Mouse (Mus musculus) ES-E14 (cell line): ENCODE results near the gene Tcp10c.
"Not testable (repeated sequence)": the region's sequence is repeated elsewhere in the genome, so short reads cannot be mapped to it uniquely, and the experiment has no call there.

Source experiments
- MAFK ChIP-seq: IDR thresholded peaks from 2 replicates; pipeline ENCODE4 v1.6.1; 2014; ENCODE audit warnings: mild to moderate bottlenecking, low read depth, low read length, inconsistent platforms; ENCODE audit not compliant: insufficient read depth
- ZC3H11A ChIP-seq: IDR thresholded peaks from 2 replicates; pipeline ENCODE4 v1.6.1; 2012; ENCODE audit warnings: low read depth, mild to moderate bottlenecking, inconsistent platforms, low read length, borderline replicate concordance
- ZNF384 ChIP-seq: IDR thresholded peaks from 2 replicates; pipeline ENCODE4 v1.6.1; 2012; ENCODE audit warnings: low read depth, low read length, inconsistent platforms

- not testable (repeated sequence) for TF ChIP-seq ZNF384, ZC3H11A, MAFK
Measured at GRCm38 (mm10) chr17:13406023-13406422, 51.7 kb downstream of the Tcp10c start.
